In genomic region chr14:55815310-55815751, GRCm38 (mm10) we compare ENCODE assay signal across 8 mouse cellular contexts. TPM values are rescaled to one million over a fixed set of nuclear protein-coding genes. Genes with fewer than 3 reads are reported as not detected.
DNase-seq lines count a peak whose midpoint lies in the region; ATAC-seq lines count a peak whose summit lies in the region.

No protein-coding gene starts in this region.

- 24% methylated on average over 17 of the region's 17 CpGs for WGBS in heart, embryonic 10.5 days
- 11% methylated on average over 17 of the region's 17 CpGs for WGBS in lung, embryonic 16.5 days

- H3K9me3 ChIP-seq in heart, embryonic 10.5 days = no peaks in the 10 kb centered on the region
- no peaks in the 10 kb centered on the region for H3K9me3 ChIP-seq in lung, embryonic 16.5 days (ENCODE audit: control insufficient read depth, low read length)

- H3K4me1 ChIP-seq in heart, embryonic 10.5 days = no peaks in the 10 kb centered on the region
- H3K4me1 ChIP-seq in lung, embryonic 16.5 days (replicated peaks; ENCODE audit: control insufficient read depth, insufficient read depth, low read length) = peaks cover 6% of the 10 kb centered on the region

- peak overlapping the region; percentile 80 for H3K27ac ChIP-seq in heart, embryonic 10.5 days
- H3K27ac ChIP-seq in lung, embryonic 16.5 days (ENCODE audit: low read length) = 0 out of 2 replicates have a peak overlapping the region, but pooled peaks have one; percentile 3

- H3K9ac ChIP-seq in lung, embryonic 16.5 days (ENCODE audit: low read length) = peak overlapping the region; percentile 48

- H3K36me3 ChIP-seq in heart, embryonic 10.5 days = no peaks in the 10 kb centered on the region
- no peaks in the 10 kb centered on the region for H3K36me3 ChIP-seq in lung, embryonic 16.5 days (ENCODE audit: control insufficient read depth, insufficient read depth, low read length)

- peak overlapping the region; percentile 62 for H3K4me3 ChIP-seq in heart, embryonic 10.5 days
- H3K4me3 ChIP-seq in lung, embryonic 16.5 days (ENCODE audit: low read length) = peak overlapping the region; percentile 49

- peak; percentile 89 for ATAC-seq in lung, embryonic 16.5 days (ENCODE audit: low read depth)
- ATAC-seq in megakaryocyte progenitor cell, adult 5-6 weeks (replicated peaks; ENCODE audit: poor library complexity) = no peak

- DNase-seq in spleen, postnatal 4 days (ENCODE audit: low spot score in 2 of 2) = peak; percentile 13 to 58
- no peak for DNase-seq in spleen, postnatal 36 days (ENCODE audit: low spot score in 2 of 2)
- peak; percentile 47 for DNase-seq in embryo, embryonic 9.5 days (ENCODE audit: extremely low spot score)
- DNase-seq in heart, embryonic 10.5 days (ENCODE audit: low spot score) = no peak
- peak; percentile 71 for DNase-seq in kidney, adult 9 months
- peak; percentile 41 for DNase-seq in right cerebral cortex, postnatal 4 days

- no peaks in the 10 kb centered on the region for H3K27me3 ChIP-seq in heart, embryonic 10.5 days (ENCODE audit: insufficient read depth, poor library complexity, severe bottlenecking)
- H3K27me3 ChIP-seq in lung, embryonic 16.5 days (ENCODE audit: control insufficient read depth, insufficient read depth, low read depth, low read length) = no peaks in the 10 kb centered on the region

- peak overlapping the region; percentile 64 for H3K4me2 ChIP-seq in lung, embryonic 16.5 days (ENCODE audit: low read depth, low read length)

RNA-seq across cellular contexts. Expression of gene Nfatc4, which starts 7.6 kb away (rescaled TPM):
- polyA plus RNA-seq in heart, embryonic 10.5 days (2016; fragmentation: Nextera tagmentation; extraction: Ambion mirVana) = 15.4 and 35.8 TPM in 2 replicates
- polyA plus RNA-seq in lung, embryonic 16.5 days (2015; fragmentation: Nextera tagmentation; extraction: Ambion mirVana) = 48.2 and 48.5 TPM in 2 replicates
- total RNA-seq in megakaryocyte progenitor cell, adult 5-6 weeks (2015) = not detected in 2 replicates
- total RNA-seq in megakaryocyte progenitor cell, adult 5-6 weeks (2017) = not detected in 2 replicates

RNA-seq across cellular contexts. Expression of gene Ripk3, which starts 26.7 kb away (rescaled TPM):
- 20.0 and 32.0 TPM in 2 replicates for polyA plus RNA-seq in heart, embryonic 10.5 days (2016; fragmentation: Nextera tagmentation; extraction: Ambion mirVana)
- 38.9 and 40.8 TPM in 2 replicates for polyA plus RNA-seq in lung, embryonic 16.5 days (2015; fragmentation: Nextera tagmentation; extraction: Ambion mirVana)
- 116 and 152 TPM in 2 replicates for total RNA-seq in megakaryocyte progenitor cell, adult 5-6 weeks (2015)
- total RNA-seq in megakaryocyte progenitor cell, adult 5-6 weeks (2017) = 25.3 and 49.9 TPM in 2 replicates

RNA-seq across cellular contexts. Expression of gene Adcy4, which starts 31.4 kb away (rescaled TPM):
- polyA plus RNA-seq in heart, embryonic 10.5 days (2016; fragmentation: Nextera tagmentation; extraction: Ambion mirVana) = 14.5 and 18.1 TPM in 2 replicates
- polyA plus RNA-seq in lung, embryonic 16.5 days (2015; fragmentation: Nextera tagmentation; extraction: Ambion mirVana) = 20.0 and 20.8 TPM in 2 replicates
- 0.05 TPM in 1 of 2 replicates, not detected in the other for total RNA-seq in megakaryocyte progenitor cell, adult 5-6 weeks (2015)
- not detected in 2 replicates for total RNA-seq in megakaryocyte progenitor cell, adult 5-6 weeks (2017)

RNA-seq across cellular contexts. Expression of gene Nynrin, which starts 38.5 kb away (rescaled TPM):
- polyA plus RNA-seq in heart, embryonic 10.5 days (2016; fragmentation: Nextera tagmentation; extraction: Ambion mirVana) = 27.1 and 32.7 TPM in 2 replicates
- 16.9 and 18.8 TPM in 2 replicates for polyA plus RNA-seq in lung, embryonic 16.5 days (2015; fragmentation: Nextera tagmentation; extraction: Ambion mirVana)
- total RNA-seq in megakaryocyte progenitor cell, adult 5-6 weeks (2015) = 2.8 and 3.9 TPM in 2 replicates
- total RNA-seq in megakaryocyte progenitor cell, adult 5-6 weeks (2017) = 1.9 and 2.7 TPM in 2 replicates

RNA-seq across cellular contexts. Expression of gene Ltb4r1, which starts 49.6 kb away (rescaled TPM):
- 0.53 and 0.79 TPM in 2 replicates for polyA plus RNA-seq in heart, embryonic 10.5 days (2016; fragmentation: Nextera tagmentation; extraction: Ambion mirVana)
- polyA plus RNA-seq in lung, embryonic 16.5 days (2015; fragmentation: Nextera tagmentation; extraction: Ambion mirVana) = 2.6 and 3.5 TPM in 2 replicates
- 18.5 and 19.9 TPM in 2 replicates for total RNA-seq in megakaryocyte progenitor cell, adult 5-6 weeks (2015)
- total RNA-seq in megakaryocyte progenitor cell, adult 5-6 weeks (2017) = 31.4 and 42.4 TPM in 2 replicates

Comparison
In these comparisons a context has a peak if more than half of its experiments do, and no peak if none do; other contexts are left out.
1. DNase-seq: peak in spleen, postnatal 4 days (2 of 2), embryo, embryonic 9.5 days (single experiment), kidney, adult 9 months (single experiment) and right cerebral cortex, postnatal 4 days (single experiment); none in spleen, postnatal 36 days (0 of 2) and heart, embryonic 10.5 days (single experiment).